Mouse (Mus musculus) forebrain, postnatal 0 days (tissue): Measurements from ENCODE around the gene Sh3d19. TPM values are rescaled to one million over a fixed set of nuclear protein-coding genes. Genes with fewer than 3 reads are reported as not detected.
A peak's percentile ranks its signal among the peaks of the same experiment; 100 is the strongest.

Experiments
- ATAC-seq: fragments of 200-750 bp; cut with Nextera tagmentation; 2 replicates; pipeline ENCODE4 v1.8.0; 2017; ENCODE audit warnings: mild to moderate bottlenecking, moderate library complexity
- DNase-seq: peaks from one replicate; pipeline ENCODE4 v3.0.0-alpha.2; 2015
- H3K27ac ChIP-seq: fragments of 300-500 bp; sonication (generic); 2 replicates; pipeline ENCODE4 v1.5.1; 2014; ENCODE audit warnings: low read depth, mild to moderate bottlenecking, antibody characterized with exemption, low read length, moderate library complexity, mixed read lengths
- H3K27me3 ChIP-seq: fragments of 300-500 bp; sonication (generic); 2 replicates; pipeline ENCODE4 v1.6.1; 2014; ENCODE audit warnings: mild to moderate bottlenecking, low read length, mixed read lengths; ENCODE audit not compliant: insufficient read depth
- H3K36me3 ChIP-seq: fragments of 300-500 bp; sonication (generic); 2 replicates; pipeline ENCODE4 v1.6.1; 2014; ENCODE audit warnings: mild to moderate bottlenecking, moderate library complexity; ENCODE audit not compliant: insufficient read depth
- H3K4me1 ChIP-seq: fragments of 300-500 bp; sonication (generic); 2 replicates; pipeline ENCODE4 v1.6.1; 2014; ENCODE audit warnings: antibody characterized with exemption; ENCODE audit not compliant: insufficient read depth
- H3K4me2 ChIP-seq: fragments of 300-500 bp; sonication (generic); 2 replicates; pipeline ENCODE4 v1.6.1; 2014; ENCODE audit warnings: low read depth, mild to moderate bottlenecking, moderate library complexity
- H3K4me3 ChIP-seq: fragments of 300-500 bp; sonication (generic); 2 replicates; pipeline ENCODE4 v1.5.1; 2014; ENCODE audit warnings: low read depth, low read length, mixed read lengths
- H3K9ac ChIP-seq: fragments of 300-500 bp; sonication (generic); 2 replicates; pipeline ENCODE4 v1.6.1; 2014; ENCODE audit warnings: mild to moderate bottlenecking
- H3K9me3 ChIP-seq: fragments of 300-500 bp; sonication (generic); 2 replicates; pipeline ENCODE4 v1.6.1; 2016; ENCODE audit warnings: low read length
- CTCF ChIP-seq: sonication (generic); IDR thresholded peaks from 2 replicates; pipeline ENCODE4 v1.5.1; 2016; ENCODE audit warnings: antibody characterized with exemption, control low read depth, low read depth
- WGBS: fragments of 180-500 bp; shearing (Covaris S2); extraction: QIAGEN DNeasy Blood & Tissue Kit; methylation state at CpG from one replicate; pipeline ENCODE4 v1.1.7; 2014; 5-methylcytosine and 5-hydroxymethylcytosine counted together
- polyA plus RNA-seq: library from polyadenylated mRNA; unstranded; fragments of >200 nt; fragmentation: Nextera tagmentation; extraction: Ambion mirVana; gene quantifications from 2 replicates; pipeline ENCODE4 v1.2.1, GENCODE M21; 2015
- total RNA-seq: library from RNA; depleted of rRNA; stranded (reverse); fragments of >200 nt; gene quantifications from 2 replicates; pipeline ENCODE4 v1.2.3, GENCODE M21; 2014

The Sh3d19 gene
- total and polyA plus RNA-seq, 2 experiments from 2014 or later, result 14.3 to 25.1 TPM

DNA sequence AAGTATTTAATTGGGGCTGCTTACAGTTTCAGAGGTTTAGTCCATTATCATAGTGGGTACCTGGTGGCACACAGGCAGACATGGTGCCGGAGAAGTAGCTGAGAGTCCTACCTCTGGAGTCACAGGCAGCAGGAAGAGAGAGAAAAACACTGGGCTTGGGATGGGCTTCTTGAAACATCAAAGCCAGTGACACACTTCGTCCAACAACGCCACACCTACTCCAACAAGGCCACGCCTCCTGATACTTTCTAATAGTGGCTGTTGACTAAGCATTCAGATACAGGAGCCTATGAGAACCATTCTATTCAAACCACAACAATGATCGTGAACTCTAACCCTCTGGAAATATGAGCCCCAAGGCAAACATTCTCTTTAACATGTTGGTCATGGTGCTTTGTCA, 15.2 kb upstream of the Sh3d19 start:
- H3K27me3 ChIP-seq, result no peaks in the 10 kb centered on the region
- H3K4me2 ChIP-seq, result no peak overlapping the region
- DNase-seq (no peak), ATAC-seq (no peak)
- no peaks in the 10 kb centered on the region for H3K4me1 ChIP-seq
- no peak for TF ChIP-seq CTCF
- no peak overlapping the region for H3K4me3 ChIP-seq
- no peaks in the 10 kb centered on the region for H3K9me3 ChIP-seq
- no peak overlapping the region for H3K27ac ChIP-seq
- H3K36me3 ChIP-seq, result no peaks in the 10 kb centered on the region
- no peak overlapping the region for H3K9ac ChIP-seq
- WGBS, result 87% methylated on average over 5 of the region's 5 CpGs

GRCm38 (mm10) chr3:85959669-85960068, 11.2 kb upstream of the Sh3d19 start:
- no peaks in the 10 kb centered on the region for H3K27me3 ChIP-seq
- H3K4me2 ChIP-seq, result no peak overlapping the region
- no peaks in the 10 kb centered on the region for H3K36me3 ChIP-seq
- H3K4me3 ChIP-seq, result no peak overlapping the region
- 100% methylated on average over 1 of the region's 1 CpGs for WGBS
- no peak for DNase-seq
- H3K9me3 ChIP-seq, result 0 out of 2 replicates have a peak, but pooled peaks cover 4% of the 10 kb centered on the region
- no peak overlapping the region for H3K27ac ChIP-seq
- TF ChIP-seq CTCF, result no peak
- ATAC-seq, result no peak
- no peak overlapping the region for H3K9ac ChIP-seq
- H3K4me1 ChIP-seq, result no peaks in the 10 kb centered on the region

DNA sequence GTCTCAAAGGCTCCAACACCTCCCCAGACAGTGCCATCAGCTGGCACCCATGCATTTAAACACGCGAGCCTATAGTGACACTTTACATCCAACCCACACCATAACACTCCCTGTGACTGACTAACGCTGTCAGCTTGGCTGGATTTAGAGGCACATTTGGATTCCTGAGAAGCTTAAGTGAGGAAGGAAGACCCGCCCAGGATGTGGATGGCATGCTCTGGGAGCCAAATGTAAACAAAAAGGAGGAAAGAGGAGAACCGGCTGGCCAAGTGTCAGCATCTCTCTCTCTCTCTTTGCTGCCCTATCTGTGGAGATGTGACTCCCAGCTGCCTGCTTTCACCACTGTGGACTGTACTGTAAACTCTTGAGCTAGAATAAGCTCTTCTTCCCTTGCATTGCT, 9.8 kb upstream of the Sh3d19 start:
- no peak overlapping the region for H3K4me3 ChIP-seq
- no peak overlapping the region for H3K9ac ChIP-seq
- no peak for TF ChIP-seq CTCF
- H3K4me1 ChIP-seq, result no peaks in the 10 kb centered on the region
- no peaks in the 10 kb centered on the region for H3K27me3 ChIP-seq
- 44% methylated on average over 5 of the region's 5 CpGs for WGBS
- peak; percentile 23; the same call in 1 of the 2 replicates for ATAC-seq
- 0 out of 2 replicates have a peak, but pooled peaks cover 4% of the 10 kb centered on the region for H3K9me3 ChIP-seq
- no peaks in the 10 kb centered on the region for H3K36me3 ChIP-seq
- H3K4me2 ChIP-seq, result no peak overlapping the region
- no peak overlapping the region for H3K27ac ChIP-seq
- DNase-seq, result no peak

- Histone ChIP-seq H3K9ac (no peak overlapping the region), H3K4me2 (no peak overlapping the region), H3K27me3 (no peaks in the 10 kb centered on the region), H3K36me3 (no peaks in the 10 kb centered on the region), H3K9me3 (0 out of 2 replicates have a peak, but pooled peaks cover 4% of the 10 kb centered on the region), H3K27ac (no peak overlapping the region), H3K4me3 (no peak overlapping the region), H3K4me1 (peaks cover 3% of the 10 kb centered on the region; the same call in 1 of the 2 replicates)
- DNase-seq, result no peak
- 87% methylated on average over 4 of the region's 4 CpGs for WGBS
- TF ChIP-seq CTCF, result no peak
- no peak for ATAC-seq
These were observed 5.4 kb upstream of the Sh3d19 start for GRCm38 (mm10) chr3:85965479-85965878.

GRCm38 (mm10) chr3:85969040-85969439, 1.9 kb upstream of the Sh3d19 start:
- Histone ChIP-seq H3K4me1 (peaks cover 5% of the 10 kb centered on the region; the same call in 1 of the 2 replicates), H3K36me3 (no peaks in the 10 kb centered on the region), H3K9ac (no peak overlapping the region), H3K4me2 (no peak overlapping the region), H3K27me3 (no peaks in the 10 kb centered on the region), H3K4me3 (no peak overlapping the region), H3K9me3 (no peaks in the 10 kb centered on the region), H3K27ac (no peak overlapping the region)
- DNase-seq (no peak), ATAC-seq (no peak)
- TF ChIP-seq CTCF, result no peak
- 92% methylated on average over 8 of the region's 8 CpGs for WGBS

DNA sequence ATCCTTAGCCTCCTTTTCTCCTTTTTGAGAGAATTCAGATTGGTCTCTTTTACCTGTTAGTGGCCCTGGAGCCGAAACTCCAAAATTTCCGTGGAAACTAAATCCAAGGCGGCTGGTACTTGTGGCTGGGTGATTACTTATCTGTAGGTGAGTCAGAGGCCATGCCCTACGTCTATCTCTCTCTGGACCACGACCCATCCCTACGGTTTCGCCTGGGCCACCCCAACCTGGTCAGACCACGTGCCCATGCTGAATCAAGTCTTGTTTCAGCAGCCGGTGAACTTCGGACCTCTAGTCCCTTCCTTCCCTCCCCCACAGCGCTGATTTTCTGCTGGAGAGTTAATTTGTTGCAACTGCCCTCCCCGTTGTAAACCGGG, 678 bp downstream of the Sh3d19 start:
- Histone ChIP-seq H3K4me2 (peak overlapping the region; percentile 83), H3K4me3 (peak overlapping the region; percentile 94), H3K27ac (no peak overlapping the region), H3K9me3 (no peaks in the 10 kb centered on the region), H3K9ac (peak overlapping the region; percentile 86), H3K4me1 (peaks cover 5% of the 10 kb centered on the region; the same call in 1 of the 2 replicates), H3K36me3 (no peaks in the 10 kb centered on the region), H3K27me3 (no peaks in the 10 kb centered on the region)
- TF ChIP-seq CTCF, result no peak
- ATAC-seq (no peak), DNase-seq (no peak)
- 2% methylated on average over 13 of the region's 13 CpGs for WGBS

DNA sequence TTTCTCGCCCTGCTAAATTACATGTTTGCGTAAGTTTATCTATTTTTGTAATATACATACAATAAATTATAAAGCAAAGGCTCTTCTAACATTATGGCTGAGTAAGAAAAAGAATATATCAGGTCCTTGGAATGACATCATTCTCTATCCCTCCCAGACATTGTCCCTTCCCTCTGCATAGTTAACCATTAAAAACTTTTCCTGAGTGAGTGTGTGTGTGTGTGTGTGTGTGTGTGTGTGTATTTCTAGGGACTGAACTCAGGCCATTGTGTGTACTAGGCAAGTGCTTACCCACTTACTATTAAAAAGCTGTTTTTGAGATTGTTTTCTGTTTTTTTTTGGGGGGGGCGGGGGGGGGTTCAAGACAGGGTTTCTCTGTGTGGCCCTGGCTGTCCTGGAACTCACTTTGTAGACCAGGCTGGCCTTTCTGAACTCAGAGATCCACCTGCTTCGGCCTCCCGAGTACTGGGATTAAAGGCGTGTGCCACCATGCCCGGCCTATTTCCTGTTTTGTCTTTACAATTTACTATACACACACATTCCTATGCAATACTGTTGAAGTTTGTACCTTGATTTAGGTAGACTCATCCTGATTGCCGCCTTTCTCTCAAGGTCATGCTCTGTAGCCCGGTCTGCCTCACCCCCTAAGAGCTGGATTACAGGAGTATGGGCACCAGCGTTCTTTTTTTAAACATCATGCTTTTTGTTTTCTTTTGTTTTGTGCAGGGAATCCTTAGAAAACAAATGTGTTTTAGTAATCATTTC, 2.6 kb downstream of the Sh3d19 start:
- Histone ChIP-seq H3K27me3 (no peaks in the 10 kb centered on the region), H3K4me2 (no peak overlapping the region), H3K9ac (no peak overlapping the region), H3K9me3 (no peaks in the 10 kb centered on the region), H3K27ac (no peak overlapping the region), H3K4me3 (no peak overlapping the region), H3K4me1 (peaks cover 5% of the 10 kb centered on the region; the same call in 1 of the 2 replicates), H3K36me3 (no peaks in the 10 kb centered on the region)
- 86% methylated on average over 10 of the region's 10 CpGs for WGBS
- TF ChIP-seq CTCF, result no peak
- ATAC-seq (no peak), DNase-seq (no peak)
